Mouse (Mus musculus): ENCODE measurements around the gene Plk5. TPM values are rescaled to one million over a fixed set of nuclear protein-coding genes. Genes with fewer than 3 reads are reported as not detected.

Gene Plk5
- 10 to 100 TPM; 18.0 to 36.4 (median 30.4) TPM for total RNA-seq (2022)

- DNase-seq (ENCODE audit: low spot score in 2 of 2) = no peak
Observed at GRCm38 (mm10) chr10:80356001-80356682, at the start of gene Plk5. TSS of gene Plk5 (plus strand) at chr10:80356459.

GRCm38 (mm10) chr10:80311560-80311959 lies 44.7 kb upstream of the Plk5 start:
- no peak for DNase-seq (ENCODE audit: low spot score in 2 of 2)

GRCm38 (mm10) chr10:80312586-80313504 lies 43.4 kb upstream of the Plk5 start:
- no peak for DNase-seq (ENCODE audit: low spot score in 2 of 2)

DNA sequence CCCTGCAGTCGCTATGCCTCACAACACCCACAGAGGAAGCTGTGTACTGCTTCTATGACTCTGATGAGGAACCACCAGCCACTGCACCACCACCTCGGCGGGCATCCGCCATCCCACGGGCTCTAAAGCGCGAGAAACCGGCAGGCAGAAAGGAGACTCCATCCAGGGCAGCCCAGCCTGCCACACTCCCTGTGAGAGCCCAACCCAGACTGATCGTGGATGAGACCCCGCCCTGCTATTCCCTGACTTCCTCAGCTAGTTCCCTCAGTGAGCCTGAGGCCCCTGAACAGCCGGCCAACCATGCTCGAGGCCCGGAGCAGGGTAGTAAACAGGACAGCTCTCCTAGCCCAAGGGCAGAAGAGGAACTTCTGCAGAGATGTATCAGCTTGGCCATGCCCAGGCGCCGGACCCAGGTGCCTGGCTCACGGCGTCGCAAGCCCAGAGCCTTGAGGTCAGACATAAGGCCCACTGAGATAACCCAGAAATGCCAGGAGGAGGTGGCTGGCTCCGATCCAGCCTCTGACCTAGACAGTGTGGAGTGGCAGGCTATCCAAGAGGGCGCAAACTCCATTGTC lies 42.5 kb upstream of the Plk5 start:
- no peak for DNase-seq (ENCODE audit: low spot score in 2 of 2)

DNA sequence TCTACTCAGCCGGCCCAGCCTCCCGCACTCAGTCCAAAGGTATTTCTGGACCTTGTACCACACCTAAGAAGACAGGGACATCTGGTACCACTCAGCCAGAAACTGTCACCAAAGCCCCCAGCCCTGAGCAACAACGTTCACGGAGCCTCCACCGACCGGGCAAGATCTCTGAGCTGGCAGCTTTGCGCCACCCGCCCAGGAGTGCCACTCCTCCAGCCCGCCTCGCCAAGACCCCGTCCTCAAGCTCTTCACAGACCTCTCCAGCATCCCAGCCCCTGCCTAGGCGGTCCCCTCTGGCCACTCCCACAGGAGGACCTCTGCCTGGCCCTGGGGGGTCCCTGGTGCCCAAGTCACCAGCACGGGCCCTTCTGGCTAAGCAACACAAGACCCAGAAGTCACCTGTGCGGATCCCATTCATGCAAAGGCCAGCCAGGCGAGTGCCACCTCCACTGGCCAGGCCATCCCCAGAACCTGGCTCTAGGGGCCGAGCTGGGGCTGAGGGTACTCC lies 41.7 kb upstream of the Plk5 start:
- DNase-seq (ENCODE audit: low spot score in 2 of 2) = no peak

DNA sequence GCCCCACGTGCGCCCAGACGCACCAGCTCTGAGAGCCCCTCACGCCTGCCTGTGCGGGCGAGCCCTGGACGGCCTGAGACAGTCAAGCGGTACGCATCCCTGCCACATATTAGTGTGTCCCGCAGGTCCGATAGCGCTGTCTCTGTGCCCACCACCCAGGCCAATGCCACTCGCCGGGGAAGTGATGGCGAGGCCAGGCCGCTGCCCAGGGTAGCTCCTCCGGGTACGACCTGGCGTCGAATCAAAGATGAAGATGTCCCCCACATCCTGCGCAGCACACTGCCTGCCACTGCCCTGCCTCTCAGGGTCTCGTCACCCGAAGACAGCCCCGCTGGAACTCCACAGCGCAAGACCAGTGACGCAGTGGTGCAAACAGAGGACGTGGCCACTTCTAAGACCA lies 40.9 kb upstream of the Plk5 start:
- no peak for DNase-seq (ENCODE audit: low spot score in 2 of 2)

DNA sequence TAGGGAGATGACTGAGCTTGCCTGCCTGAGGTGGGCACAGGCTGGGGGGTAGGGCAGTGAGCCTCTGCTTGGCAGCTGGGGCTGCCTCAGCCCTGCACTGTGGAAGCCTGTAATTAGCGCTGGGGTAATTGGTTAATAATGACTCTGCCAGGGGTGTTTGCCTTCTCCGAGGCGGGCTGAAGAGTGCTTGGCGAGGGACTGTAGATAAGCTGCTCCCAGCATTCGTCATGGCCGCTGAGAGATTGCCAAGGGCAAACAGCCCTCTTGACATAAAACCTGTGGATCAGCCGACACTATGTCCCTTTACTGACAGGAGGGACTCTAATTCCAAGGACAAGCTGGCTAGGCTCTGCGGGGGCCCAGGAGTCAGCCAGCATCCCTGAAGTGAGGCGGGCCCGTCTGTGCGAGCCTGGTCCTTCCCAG lies 39.9 kb upstream of the Plk5 start:
- DNase-seq (ENCODE audit: low spot score in 2 of 2) = no peak

DNA sequence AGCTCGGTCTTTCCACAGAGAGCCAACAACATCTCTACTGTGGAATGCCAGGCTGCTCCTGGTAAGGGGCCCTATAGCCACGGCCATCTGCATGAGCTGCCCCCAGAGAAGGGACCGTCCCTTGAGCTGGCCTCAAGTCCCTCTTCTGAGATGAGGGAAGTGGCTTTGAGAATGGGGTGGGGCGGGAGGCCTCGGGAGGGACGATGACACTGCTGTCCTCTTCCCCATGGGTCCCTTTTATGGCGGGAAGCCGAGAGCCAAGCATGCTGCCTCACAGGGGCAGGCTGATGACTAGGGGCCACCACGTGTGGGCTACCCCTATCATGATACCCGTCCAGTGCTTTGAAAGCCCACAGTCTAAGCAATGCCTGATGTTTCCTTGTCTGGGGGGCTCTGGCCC lies 39.2 kb upstream of the Plk5 start:
- DNase-seq (ENCODE audit: low spot score in 2 of 2) = no peak

DNA sequence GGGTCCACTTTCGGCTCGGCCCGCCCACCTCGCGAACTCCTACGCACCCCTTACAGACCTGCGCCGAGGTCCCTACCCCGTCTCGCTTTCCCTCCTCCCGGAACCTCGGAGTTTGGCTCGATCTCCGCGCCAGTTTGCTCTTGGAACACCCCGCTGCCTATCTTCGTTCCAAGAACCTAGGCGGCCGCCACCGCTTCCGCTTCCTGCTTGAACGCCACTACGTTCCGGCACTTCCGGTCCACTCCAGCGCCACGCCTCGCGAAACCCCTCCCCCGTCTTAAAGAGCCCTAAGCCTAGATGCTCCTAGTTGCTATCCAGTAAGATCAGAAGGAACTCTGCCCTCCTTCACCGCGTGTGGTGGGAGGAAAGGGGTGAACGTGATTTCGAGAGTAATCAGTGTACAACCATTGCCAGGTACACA lies 35.9 kb upstream of the Plk5 start, which contains the start of gene 2310011J03Rik:
Gene 2310011J03Rik, minus strand, starts transcription at position 198 of the 421 bp plus-strand sequence.
- DNase-seq (ENCODE audit: low spot score in 2 of 2) = peak; percentile 87 to 88

- no peak for DNase-seq (ENCODE audit: low spot score in 2 of 2)
Observed at GRCm38 (mm10) chr10:80321014-80321669, 35.1 kb upstream of the Plk5 start.

DNA sequence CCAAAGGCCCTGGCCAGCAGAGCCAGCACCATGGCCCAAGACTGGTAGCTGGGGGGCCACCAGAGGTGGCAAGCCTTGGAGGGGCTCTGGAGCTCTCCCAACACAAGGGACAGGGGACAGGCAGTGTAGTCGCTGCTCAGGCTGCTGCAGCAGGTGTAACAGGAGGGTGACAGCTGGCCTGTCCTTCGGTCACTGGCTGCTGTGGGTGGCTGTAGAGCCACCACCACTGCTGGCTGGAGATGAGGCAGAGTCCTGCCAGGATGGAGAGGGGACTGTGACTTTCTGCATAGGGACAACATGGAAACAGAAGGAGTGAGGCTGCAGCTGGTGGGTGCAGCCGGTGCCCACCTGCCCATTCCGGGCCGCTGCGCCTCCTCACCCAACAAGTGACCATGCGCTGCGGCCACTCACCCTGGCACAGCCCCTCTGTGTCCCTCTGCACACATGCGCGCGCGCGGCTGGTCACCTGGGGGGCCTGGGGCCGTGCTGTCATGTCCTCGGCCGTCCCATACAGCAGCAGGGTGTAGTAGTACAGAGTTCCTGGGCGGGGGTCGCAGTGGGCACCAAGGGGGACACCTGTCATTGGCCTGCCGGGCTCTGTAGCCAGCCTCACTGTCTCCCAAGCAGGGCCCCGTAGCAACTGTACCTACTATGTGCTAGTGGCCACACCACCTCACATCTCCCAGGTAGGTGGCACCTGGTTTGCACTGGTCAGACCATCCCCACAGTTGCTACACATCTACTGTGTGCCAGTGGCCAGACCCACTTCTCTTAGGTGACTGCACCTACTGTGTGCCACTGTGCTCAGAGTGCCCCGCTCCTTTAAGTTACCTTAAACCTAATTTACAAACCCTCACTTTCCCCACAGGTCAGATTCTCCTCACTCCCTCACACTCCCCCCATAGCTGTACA lies 34.3 kb upstream of the Plk5 start:
- no peak for DNase-seq (ENCODE audit: low spot score in 2 of 2)

GRCm38 (mm10) chr10:80322811-80323211 lies 33.4 kb upstream of the Plk5 start:
- no peak for DNase-seq (ENCODE audit: low spot score in 2 of 2)

- no peak for DNase-seq (ENCODE audit: low spot score in 2 of 2)
Observed at GRCm38 (mm10) chr10:80323261-80324119, 32.8 kb upstream of the Plk5 start.

- no peak for DNase-seq (ENCODE audit: low spot score in 2 of 2)
Observed at GRCm38 (mm10) chr10:80324120-80325037, 31.9 kb upstream of the Plk5 start.

DNA sequence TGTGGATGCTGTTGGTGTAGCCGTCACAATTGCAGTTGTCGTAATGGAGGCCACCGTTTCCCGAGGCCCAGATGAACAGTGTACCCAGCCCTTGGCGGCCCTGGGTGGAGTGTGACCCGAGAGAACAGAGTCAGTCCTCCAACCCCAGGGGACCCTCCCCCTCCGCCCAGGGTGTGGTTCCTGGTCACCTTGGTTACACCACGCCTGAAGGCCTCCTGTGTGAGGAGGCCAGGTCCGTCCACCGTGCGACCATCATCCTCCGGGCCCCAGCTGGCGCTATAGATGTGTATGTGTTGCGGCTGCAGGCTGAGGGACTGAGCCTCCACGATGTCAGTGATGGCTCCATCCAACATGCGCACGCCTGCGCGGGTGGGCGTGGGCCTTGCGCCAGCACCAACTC lies 31.2 kb upstream of the Plk5 start:
- peak in 1 of 2 experiments; percentile 20 for DNase-seq (ENCODE audit: low spot score in 2 of 2)

GRCm38 (mm10) chr10:80329273-80330081 lies 26.8 kb upstream of the Plk5 start, which contains the start of the genes Pcsk4 and Reep6:
TSS of gene Pcsk4 (minus strand) at chr10:80329498.
TSS of gene Reep6 (plus strand) at chr10:80329953.
- peak; percentile 96 to 97 for DNase-seq (ENCODE audit: low spot score in 2 of 2)

- DNase-seq (ENCODE audit: low spot score in 2 of 2) = no peak
Observed at GRCm38 (mm10) chr10:80330084-80330483, 26.2 kb upstream of the Plk5 start.
